Mouse (Mus musculus) G1E (cell line): Measurements from ENCODE around the gene 4933405L10Rik. TPM values are rescaled to one million over a fixed set of nuclear protein-coding genes. Genes with fewer than 3 reads are reported as not detected.

ENCODE experiments used
- ATAC-seq: 2 replicates; pipeline ENCODE4 v1.8.0; 2016; ENCODE audit warnings: mild to moderate bottlenecking; ENCODE audit not compliant: insufficient number of reproducible peaks, poor library complexity, low FRiP score, severe bottlenecking; ENCODE audit errors: extremely low read depth
- DNase-seq: peaks from one replicate; pipeline ENCODE4 v3.0.0; 2012; ENCODE audit warnings: low spot score
- H3K27me3 ChIP-seq: 2 replicates; pipeline ENCODE4 v1.6.1; 2012; ENCODE audit warnings: mild to moderate bottlenecking, low read length, inconsistent platforms; ENCODE audit not compliant: insufficient read depth
- H3K36me3 ChIP-seq: replicated peaks from 2 replicates; pipeline ENCODE3; 2012; ENCODE audit warnings: mild to moderate bottlenecking, inconsistent platforms
- H3K4me1 ChIP-seq: 2 replicates; pipeline ENCODE4 v1.6.1; 2012; ENCODE audit warnings: low read depth, low read length, inconsistent platforms, mixed read lengths; ENCODE audit not compliant: insufficient read depth
- H3K4me3 ChIP-seq: 2 replicates; pipeline ENCODE4 v1.5.1; 2012; ENCODE audit warnings: low read depth, mild to moderate bottlenecking, inconsistent platforms, low read length, moderate library complexity, mixed read lengths
- H3K9me3 ChIP-seq: replicated peaks from 2 replicates; pipeline ENCODE4 v1.6.1; 2012; ENCODE audit warnings: inconsistent platforms
- CTCF ChIP-seq: IDR thresholded peaks from 2 replicates; pipeline ENCODE4 v1.5.1; 2012; ENCODE audit warnings: low read depth, low read length, inconsistent platforms, mixed read lengths
- GATA1 ChIP-seq: IDR thresholded peaks from 2 replicates; pipeline ENCODE4 v1.6.1; 2012; ENCODE audit warnings: borderline replicate concordance, low read length, inconsistent platforms, mixed read lengths
- GATA2 ChIP-seq: IDR thresholded peaks from 2 replicates; pipeline ENCODE4 v1.6.1; 2012; ENCODE audit warnings: low read depth, low read length, inconsistent platforms, borderline replicate concordance
- POLR2AphosphoS5 ChIP-seq: IDR thresholded peaks from 2 replicates; pipeline ENCODE4 v1.6.1; 2012; ENCODE audit warnings: low read depth, low read length, inconsistent platforms; ENCODE audit not compliant: insufficient replicate concordance
- TAL1 ChIP-seq: conservative IDR thresholded peaks from 2 replicates; pipeline ENCODE4 v1.6.1; 2012; ENCODE audit warnings: low read depth, low read length, inconsistent platforms, mixed read lengths
- polyA plus RNA-seq: library from polyadenylated mRNA; stranded (reverse); fragments of >175 nt; gene quantifications from 2 replicates; pipeline ENCODE4 v1.2.3, GENCODE M21; 2012
- total RNA-seq, 2 experiments: library from RNA; stranded (forward) in 1 of 2; stranded (reverse) in 1 of 2; fragments of 200-1000 nt in 1 of 2; fragments of >200 nt in 1 of 2; fragmentation: Nextera tagmentation in 1 of 2; gene quantifications; 2 replicates each; pipeline ENCODE4 v1.2.3; 2014 to 2017

4933405L10Rik gene
- total and polyA plus RNA-seq, 3 experiments, result 0.05 TPM; not detected in 2

DNA sequence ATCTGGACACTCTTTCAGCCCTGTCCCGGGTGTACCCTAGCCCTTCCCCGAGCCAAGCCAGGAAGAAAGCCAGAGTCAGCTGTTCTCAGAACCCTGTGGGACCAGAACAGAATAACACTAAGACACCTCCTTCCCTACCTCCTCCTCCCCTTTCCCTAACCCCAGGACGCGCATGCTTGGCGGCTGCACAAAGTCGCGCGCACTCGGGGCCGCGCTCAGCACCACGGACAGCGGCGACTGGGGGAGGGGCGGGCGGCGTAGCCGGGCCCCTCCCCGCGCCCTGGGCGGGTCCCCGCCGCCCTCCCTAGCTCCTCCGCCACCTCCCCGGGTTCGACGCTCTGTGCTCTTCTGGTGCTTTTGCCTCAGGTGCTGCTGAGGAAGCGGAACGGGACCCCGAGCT is 13.8 kb upstream of the 4933405L10Rik start:
- no peak for ATAC-seq
- H3K9me3 ChIP-seq, result no peaks in the 10 kb centered on the region
- H3K36me3 ChIP-seq, result peaks cover 43% of the 10 kb centered on the region
- DNase-seq, result peak; percentile 47
- peaks cover 17% of the 10 kb centered on the region for H3K4me1 ChIP-seq
- peaks cover 31% of the 10 kb centered on the region for H3K27me3 ChIP-seq
- TF ChIP-seq CTCF (no peak), GATA1 (no peak), TAL1 (no peak), GATA2 (no peak), POLR2AphosphoS5 (no peak)
- H3K4me3 ChIP-seq, result peak overlapping the region; percentile 58; the same call in 1 of the 2 replicates

DNA sequence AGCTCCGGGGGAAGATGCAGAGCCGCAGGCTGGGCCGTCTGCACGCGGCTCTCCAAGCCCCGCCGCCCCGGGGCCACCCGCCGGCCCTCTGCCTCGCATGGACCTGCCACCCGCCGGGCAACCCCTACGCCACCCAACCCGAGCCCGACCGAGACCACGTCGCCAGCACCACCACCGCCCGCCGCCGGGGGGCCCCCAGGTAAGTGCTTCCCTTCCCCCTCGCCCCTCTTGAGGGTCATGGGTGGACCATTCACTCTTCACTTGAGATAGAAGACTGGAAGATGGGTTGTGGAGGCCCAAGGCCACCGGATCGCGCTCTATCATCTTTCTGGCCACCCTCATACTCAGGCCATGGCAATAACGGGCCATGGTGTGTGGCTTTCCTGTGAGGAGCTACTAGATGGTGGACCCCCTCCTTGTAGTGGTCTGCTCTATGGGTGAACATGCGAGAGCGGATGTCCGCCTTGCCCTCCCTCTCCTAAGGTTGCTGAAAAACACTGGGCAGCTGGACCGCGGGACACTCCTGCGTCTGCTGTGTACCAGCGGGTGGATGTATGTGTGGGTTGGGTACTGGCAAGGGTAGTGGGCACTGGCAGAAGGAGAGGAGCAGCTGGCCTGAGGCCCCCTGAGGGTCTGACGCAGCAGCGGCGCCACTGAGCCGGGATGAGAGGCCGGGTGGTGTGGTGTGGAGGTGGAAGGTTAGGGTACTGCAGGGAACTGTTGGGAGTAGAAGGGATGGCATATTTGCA is 13.2 kb upstream of the 4933405L10Rik start:
- peak overlapping the region; percentile 58; the same call in 1 of the 2 replicates for H3K4me3 ChIP-seq
- H3K27me3 ChIP-seq, result peaks cover 28% of the 10 kb centered on the region
- no peak for TF ChIP-seq GATA2
- TF ChIP-seq GATA1, result no peak
- no peak for TF ChIP-seq TAL1
- TF ChIP-seq POLR2AphosphoS5, result no peak
- DNase-seq, result no peak
- H3K4me1 ChIP-seq, result peaks cover 17% of the 10 kb centered on the region
- peaks cover 48% of the 10 kb centered on the region for H3K36me3 ChIP-seq
- no peak for ATAC-seq
- H3K9me3 ChIP-seq, result no peaks in the 10 kb centered on the region

DNA sequence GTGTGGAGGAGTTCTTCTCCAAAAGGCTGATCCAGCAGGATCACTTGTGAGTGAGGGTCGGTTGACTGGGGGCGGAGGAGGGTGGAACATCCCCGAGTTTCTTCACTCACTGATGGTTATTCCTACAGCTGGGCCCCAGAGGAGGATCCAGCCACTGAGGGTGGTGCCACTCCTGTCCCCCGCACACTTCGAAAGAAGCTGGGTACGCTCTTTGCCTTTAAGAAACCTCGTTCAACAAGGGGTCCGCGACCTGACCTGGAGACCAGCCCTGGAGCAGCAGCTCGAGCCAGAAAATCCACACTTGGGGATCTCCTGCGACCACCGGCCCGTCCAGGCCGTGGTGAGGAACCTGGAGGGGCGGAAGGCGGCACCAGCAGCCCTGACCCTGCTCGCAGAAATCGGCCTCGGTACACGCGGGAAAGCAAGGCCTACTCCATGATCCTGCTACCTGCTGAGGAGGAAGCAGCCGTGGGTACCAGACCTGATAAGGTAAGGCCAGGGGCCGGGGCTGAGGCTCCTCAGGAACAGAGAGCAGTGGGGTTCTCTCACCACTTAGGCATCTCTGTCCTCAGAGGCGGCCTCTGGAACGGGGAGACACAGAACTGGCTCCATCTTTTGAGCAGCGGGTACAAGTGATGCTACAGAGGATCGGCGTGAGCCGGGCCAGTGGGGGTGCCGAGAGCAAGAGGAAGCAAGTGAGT is 12.2 kb upstream of the 4933405L10Rik start:
- no peak overlapping the region for H3K4me3 ChIP-seq
- DNase-seq (no peak), ATAC-seq (no peak)
- peaks cover 27% of the 10 kb centered on the region for H3K4me1 ChIP-seq
- no peak for TF ChIP-seq POLR2AphosphoS5
- no peak for TF ChIP-seq CTCF
- no peak for TF ChIP-seq GATA1
- no peak for TF ChIP-seq GATA2
- no peak for TF ChIP-seq TAL1
- peaks cover 21% of the 10 kb centered on the region for H3K27me3 ChIP-seq
- no peaks in the 10 kb centered on the region for H3K9me3 ChIP-seq
- H3K36me3 ChIP-seq, result peaks cover 58% of the 10 kb centered on the region

DNA sequence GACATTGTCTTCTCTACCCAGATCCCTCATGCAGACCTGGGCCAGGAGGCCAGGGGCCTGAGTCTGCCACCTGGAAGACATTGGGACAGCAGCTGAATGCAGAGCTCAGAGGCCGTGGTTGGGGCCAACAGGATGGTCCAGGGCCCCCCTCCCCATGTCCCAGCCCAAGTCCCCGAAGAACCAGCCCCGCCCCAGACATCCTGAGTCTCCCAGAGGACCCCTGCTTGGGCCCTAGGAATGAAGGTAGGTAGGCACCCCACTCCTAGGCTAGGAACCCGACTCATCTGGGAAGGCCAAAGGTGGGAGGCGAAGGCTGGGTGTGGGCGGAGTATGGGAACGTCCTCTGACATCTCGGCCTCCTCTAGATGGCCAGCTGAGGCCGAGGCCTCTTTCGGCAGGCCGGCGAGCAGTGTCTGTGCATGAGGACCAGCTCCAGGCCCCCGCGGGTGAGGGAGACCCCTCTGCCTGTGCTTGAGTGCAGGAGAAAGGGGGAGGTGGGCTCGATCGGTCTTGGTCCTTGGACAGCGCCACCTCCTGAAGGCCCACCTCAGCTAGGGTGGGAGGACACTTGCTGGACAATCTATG is 10.2 kb upstream of the 4933405L10Rik start:
- H3K27me3 ChIP-seq, result peaks cover 9% of the 10 kb centered on the region
- peaks cover 40% of the 10 kb centered on the region for H3K4me1 ChIP-seq
- ATAC-seq (no peak), DNase-seq (no peak)
- H3K4me3 ChIP-seq, result no peak overlapping the region
- TF ChIP-seq POLR2AphosphoS5 (no peak), CTCF (no peak), GATA2 (no peak)
- H3K36me3 ChIP-seq, result peaks cover 64% of the 10 kb centered on the region
- no peaks in the 10 kb centered on the region for H3K9me3 ChIP-seq

DNA sequence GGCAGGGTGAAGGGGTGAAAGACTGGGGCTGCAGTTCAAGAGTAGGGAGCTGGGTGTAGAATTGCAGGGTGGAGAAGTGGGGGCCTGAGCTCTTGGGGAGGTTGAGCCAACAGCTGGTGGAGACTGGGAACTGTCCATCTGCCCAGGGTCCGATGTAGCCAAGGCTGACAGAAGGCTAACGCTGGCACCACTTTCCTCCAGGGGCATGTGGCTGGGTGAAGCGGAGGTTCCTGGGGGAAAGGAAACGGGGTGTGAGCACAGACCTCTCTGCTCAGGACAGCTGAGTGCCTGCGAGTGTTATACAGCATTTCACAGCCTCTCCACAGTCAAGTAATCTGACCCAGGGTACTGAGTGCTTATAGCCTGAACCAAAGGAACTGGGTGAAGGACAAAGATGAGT is 8.7 kb upstream of the 4933405L10Rik start:
- H3K4me1 ChIP-seq, result peaks cover 50% of the 10 kb centered on the region
- H3K27me3 ChIP-seq, result no peaks in the 10 kb centered on the region
- no peak for ATAC-seq
- no peak overlapping the region for H3K4me3 ChIP-seq
- H3K36me3 ChIP-seq, result peaks cover 79% of the 10 kb centered on the region
- TF ChIP-seq GATA2, result no peak
- TF ChIP-seq GATA1, result no peak
- no peak for TF ChIP-seq TAL1
- no peak for TF ChIP-seq POLR2AphosphoS5
- no peak for TF ChIP-seq CTCF
- no peak for DNase-seq
- H3K9me3 ChIP-seq, result no peaks in the 10 kb centered on the region

DNA sequence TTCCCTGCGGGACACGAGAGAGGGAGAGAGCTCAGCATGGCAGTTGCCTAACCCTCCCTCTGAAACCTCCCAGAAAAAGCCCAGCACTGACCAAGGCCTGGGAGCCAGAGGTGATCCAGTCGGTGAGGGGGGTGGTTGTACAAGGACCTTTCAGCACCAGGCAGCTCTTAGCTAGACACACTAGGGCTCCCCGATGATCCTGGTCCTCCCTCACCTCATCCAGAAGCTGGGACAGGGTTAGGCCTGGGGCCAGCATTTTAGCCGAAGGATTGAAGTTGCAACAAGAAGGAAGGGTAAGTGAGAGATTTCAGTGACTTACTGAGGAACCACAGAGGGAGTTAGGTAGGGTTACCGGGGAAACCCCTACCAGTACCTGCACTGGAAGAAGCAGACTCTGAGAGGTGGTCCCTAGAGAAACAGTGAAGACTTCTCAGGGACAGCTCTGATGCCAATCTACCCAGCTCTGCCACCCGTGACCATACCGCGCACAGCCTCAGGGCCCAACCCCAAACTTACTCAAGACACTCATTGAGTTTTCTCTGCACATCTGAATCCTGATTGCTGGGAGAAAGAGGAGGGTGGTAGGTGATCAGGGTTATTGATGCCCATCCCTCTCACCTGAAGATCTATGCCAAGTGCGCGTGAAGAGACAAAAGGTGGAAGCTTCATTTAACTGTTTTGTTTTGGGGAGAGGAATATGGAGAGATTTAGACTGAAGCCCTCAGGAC is 7.8 kb upstream of the 4933405L10Rik start:
- Histone ChIP-seq H3K27me3 (no peaks in the 10 kb centered on the region), H3K4me3 (peak overlapping the region; percentile 79; the same call in 1 of the 2 replicates), H3K36me3 (peaks cover 83% of the 10 kb centered on the region), H3K9me3 (no peaks in the 10 kb centered on the region), H3K4me1 (peaks cover 45% of the 10 kb centered on the region)
- TF ChIP-seq POLR2AphosphoS5 (no peak), CTCF (no peak), TAL1 (no peak), GATA1 (no peak), GATA2 (no peak)
- DNase-seq, result no peak
- ATAC-seq, result no peak
